Mouse (Mus musculus): ENCODE results near the gene Kctd7. TPM values are rescaled to one million over a fixed set of nuclear protein-coding genes. Genes with fewer than 3 reads are reported as not detected.

Gene Kctd7
- polyA plus RNA-seq, 1 experiment from 2014 or later: 18.1 TPM

- Histone ChIP-seq H3K9ac (no peak overlapping the region), H3K4me2 (no peak overlapping the region), H3K4me3 (no peak overlapping the region), H3K27ac (replicated peaks) (no peak overlapping the region), H3K36me3 (peaks cover 5% of the 10 kb centered on the region; the same call in 1 of the 2 replicates), H3K27me3 (no peaks in the 10 kb centered on the region), H3K4me1 (replicated peaks) (0 out of 2 replicates have a peak, but pooled peaks cover 8% of the 10 kb centered on the region), H3K9me3 (no peaks in the 10 kb centered on the region)
- WGBS: 86% methylated on average over 12 of the region's 12 CpGs
- no peak for ATAC-seq (ENCODE audit: low FRiP score, low read depth)
These were observed 24.5 kb upstream of the Kctd7 start for GRCm38 (mm10) chr5:130120070-130120736.

GRCm38 (mm10) chr5:130120904-130121303 lies 23.8 kb upstream of the Kctd7 start:
- WGBS: 42% methylated on average over 6 of the region's 6 CpGs
- peak; percentile 8; the same call in 1 of the 2 replicates for ATAC-seq (ENCODE audit: low FRiP score, low read depth)
- Histone ChIP-seq H3K9ac (no peak overlapping the region), H3K9me3 (no peaks in the 10 kb centered on the region), H3K36me3 (no peaks in the 10 kb centered on the region), H3K4me3 (no peak overlapping the region), H3K27ac (replicated peaks) (no peak overlapping the region), H3K27me3 (no peaks in the 10 kb centered on the region), H3K4me2 (no peak overlapping the region), H3K4me1 (replicated peaks) (0 out of 2 replicates have a peak, but pooled peaks cover 8% of the 10 kb centered on the region)

GRCm38 (mm10) chr5:130122355-130122754 lies 22.3 kb upstream of the Kctd7 start:
- H3K4me1 ChIP-seq (replicated peaks): 0 out of 2 replicates have a peak, but pooled peaks cover 8% of the 10 kb centered on the region
- no peak overlapping the region for H3K4me2 ChIP-seq
- no peak overlapping the region for H3K4me3 ChIP-seq
- ATAC-seq (ENCODE audit: low FRiP score, low read depth): no peak
- H3K9me3 ChIP-seq: no peaks in the 10 kb centered on the region
- H3K9ac ChIP-seq: no peak overlapping the region
- no peaks in the 10 kb centered on the region for H3K27me3 ChIP-seq
- no peak overlapping the region for H3K27ac ChIP-seq (replicated peaks)
- H3K36me3 ChIP-seq: no peaks in the 10 kb centered on the region
- WGBS: 91% methylated on average over 2 of the region's 2 CpGs

GRCm38 (mm10) chr5:130124271-130124670 lies 20.4 kb upstream of the Kctd7 start:
- no peaks in the 10 kb centered on the region for H3K36me3 ChIP-seq
- H3K9ac ChIP-seq: no peak overlapping the region
- H3K4me1 ChIP-seq (replicated peaks): 0 out of 2 replicates have a peak, but pooled peaks cover 4% of the 10 kb centered on the region
- no peaks in the 10 kb centered on the region for H3K27me3 ChIP-seq
- 66% methylated on average over 5 of the region's 5 CpGs for WGBS
- no peak overlapping the region for H3K4me2 ChIP-seq
- H3K4me3 ChIP-seq: no peak overlapping the region
- ATAC-seq (ENCODE audit: low FRiP score, low read depth): no peak
- no peak overlapping the region; the same call in 1 of the 2 replicates for H3K27ac ChIP-seq (replicated peaks)
- H3K9me3 ChIP-seq: no peaks in the 10 kb centered on the region

- Histone ChIP-seq H3K9ac (no peak overlapping the region), H3K27me3 (no peaks in the 10 kb centered on the region), H3K9me3 (no peaks in the 10 kb centered on the region), H3K4me2 (no peak overlapping the region), H3K36me3 (peaks cover 9% of the 10 kb centered on the region), H3K4me1 (replicated peaks) (no peaks in the 10 kb centered on the region), H3K27ac (replicated peaks) (no peak overlapping the region), H3K4me3 (no peak overlapping the region)
- WGBS: 63% methylated on average over 11 of the region's 11 CpGs
- no peak for ATAC-seq (ENCODE audit: low FRiP score, low read depth)
These were observed 15.8 kb upstream of the Kctd7 start for GRCm38 (mm10) chr5:130128686-130129523.

- Histone ChIP-seq H3K27me3 (no peaks in the 10 kb centered on the region), H3K4me3 (no peak overlapping the region), H3K4me1 (replicated peaks) (no peaks in the 10 kb centered on the region), H3K9ac (no peak overlapping the region), H3K4me2 (no peak overlapping the region), H3K27ac (replicated peaks) (no peak overlapping the region), H3K9me3 (no peaks in the 10 kb centered on the region), H3K36me3 (peaks cover 9% of the 10 kb centered on the region)
- no peak for ATAC-seq (ENCODE audit: low FRiP score, low read depth)
- 90% methylated on average over 5 of the region's 5 CpGs for WGBS
These were observed 15.2 kb upstream of the Kctd7 start for GRCm38 (mm10) chr5:130129524-130129793.

- ATAC-seq (ENCODE audit: low FRiP score, low read depth): no peak
- no peak overlapping the region for H3K4me3 ChIP-seq
- 0 out of 2 replicates have a peak, but pooled peaks cover 8% of the 10 kb centered on the region for H3K36me3 ChIP-seq
- 94% methylated on average over 13 of the region's 13 CpGs for WGBS
- H3K27ac ChIP-seq (replicated peaks): no peak overlapping the region
- H3K27me3 ChIP-seq: no peaks in the 10 kb centered on the region
- no peaks in the 10 kb centered on the region for H3K9me3 ChIP-seq
- H3K4me1 ChIP-seq (replicated peaks): no peaks in the 10 kb centered on the region
- H3K9ac ChIP-seq: no peak overlapping the region
- no peak overlapping the region for H3K4me2 ChIP-seq
These were observed 8.1 kb upstream of the Kctd7 start for GRCm38 (mm10) chr5:130136597-130136996.

- peaks cover 5% of the 10 kb centered on the region for H3K4me1 ChIP-seq (replicated peaks)
- no peak overlapping the region for H3K9ac ChIP-seq
- ATAC-seq (ENCODE audit: low FRiP score, low read depth): no peak
- no peak overlapping the region for H3K27ac ChIP-seq (replicated peaks)
- 25% methylated on average over 8 of the region's 8 CpGs for WGBS
- H3K4me2 ChIP-seq: no peak overlapping the region
- 0 out of 2 replicates have a peak, but pooled peaks cover 4% of the 10 kb centered on the region for H3K36me3 ChIP-seq
- H3K4me3 ChIP-seq: no peak overlapping the region
- no peaks in the 10 kb centered on the region for H3K27me3 ChIP-seq
- no peaks in the 10 kb centered on the region for H3K9me3 ChIP-seq
These were observed 5.3 kb upstream of the Kctd7 start for GRCm38 (mm10) chr5:130139393-130139792.

- no peak for ATAC-seq (ENCODE audit: low FRiP score, low read depth)
- peaks cover 16% of the 10 kb centered on the region for H3K4me1 ChIP-seq (replicated peaks)
- WGBS: 79% methylated on average over 5 of the region's 5 CpGs
- H3K27me3 ChIP-seq: no peaks in the 10 kb centered on the region
- H3K27ac ChIP-seq (replicated peaks): no peak overlapping the region
- no peak overlapping the region for H3K4me2 ChIP-seq
- H3K4me3 ChIP-seq: no peak overlapping the region
- no peaks in the 10 kb centered on the region for H3K9me3 ChIP-seq
- H3K36me3 ChIP-seq: no peaks in the 10 kb centered on the region
- H3K9ac ChIP-seq: no peak overlapping the region
These were observed 3.5 kb upstream of the Kctd7 start for GRCm38 (mm10) chr5:130141138-130141537.

GRCm38 (mm10) chr5:130142041-130142440 lies 2.6 kb upstream of the Kctd7 start:
- no peak overlapping the region for H3K27ac ChIP-seq (replicated peaks)
- no peak overlapping the region for H3K9ac ChIP-seq
- no peaks in the 10 kb centered on the region for H3K27me3 ChIP-seq
- no peaks in the 10 kb centered on the region for H3K36me3 ChIP-seq
- H3K4me3 ChIP-seq: no peak overlapping the region
- WGBS: 67% methylated on average over 4 of the region's 4 CpGs
- ATAC-seq (ENCODE audit: low FRiP score, low read depth): no peak
- no peaks in the 10 kb centered on the region for H3K9me3 ChIP-seq
- no peak overlapping the region for H3K4me2 ChIP-seq
- peaks cover 19% of the 10 kb centered on the region for H3K4me1 ChIP-seq (replicated peaks)

GRCm38 (mm10) chr5:130143101-130143500 lies 1.6 kb upstream of the Kctd7 start:
- 94% methylated on average over 7 of the region's 7 CpGs for WGBS

GRCm38 (mm10) chr5:130143977-130144333 lies 706 bp upstream of the Kctd7 start:
- H3K27ac ChIP-seq (replicated peaks): peak overlapping the region; percentile 92
- peak overlapping the region; percentile 40 for H3K9ac ChIP-seq
- ATAC-seq (ENCODE audit: low FRiP score, low read depth): peak; percentile 60
- no peaks in the 10 kb centered on the region for H3K9me3 ChIP-seq
- H3K4me2 ChIP-seq: peak overlapping the region; percentile 82
- peaks cover 23% of the 10 kb centered on the region for H3K4me1 ChIP-seq (replicated peaks)
- peaks cover 9% of the 10 kb centered on the region; the same call in 1 of the 2 replicates for H3K36me3 ChIP-seq
- WGBS: 2% methylated on average over 20 of the region's 20 CpGs
- H3K4me3 ChIP-seq: peak overlapping the region; percentile 69
- no peaks in the 10 kb centered on the region for H3K27me3 ChIP-seq

More at GRCm38 (mm10) chr5:130143101-130143500, 1.6 kb upstream of the Kctd7 start:
- Histone ChIP-seq H3K9me3 (no peaks in the 10 kb centered on the region), H3K4me2 (no peak overlapping the region), H3K27me3 (no peaks in the 10 kb centered on the region), H3K4me3 (no peak overlapping the region), H3K4me1 (replicated peaks) (peaks cover 23% of the 10 kb centered on the region), H3K36me3 (0 out of 2 replicates have a peak, but pooled peaks cover under 1% of the 10 kb centered on the region), H3K9ac (no peak overlapping the region), H3K27ac (replicated peaks) (peak overlapping the region; percentile 92; the same call in 1 of the 2 replicates)
- no peak for ATAC-seq (ENCODE audit: low FRiP score, low read depth)

All from hindbrain, embryonic 15.5 days (tissue).